Mouse (Mus musculus): Measurements from ENCODE around the gene Krtap1-4. TPM values are rescaled to one million over a fixed set of nuclear protein-coding genes. Genes with fewer than 3 reads are reported as not detected.
A peak's percentile ranks its signal among the peaks of the same experiment; 100 is the strongest.

The Krtap1-4 gene
- total RNA-seq, 2 experiments from 2014 or later: not detected

GRCm38 (mm10) chr11:99556753-99557152 lies 26.7 kb downstream of the Krtap1-4 start, which contains the start of gene Krtap3-2:
Krtap3-2 (minus strand) TSS chr11:99556853.
- intact Hi-C loops (cut with DNase I; ENCODE audit: low total_unique reads): no loop called here
- DNase-seq: no peak

GRCm38 (mm10) chr11:99556195-99556594 lies 27.3 kb downstream of the Krtap1-4 start:
- intact Hi-C loops (cut with DNase I; ENCODE audit: low total_unique reads): no loop called here
- DNase-seq: no peak

GRCm38 (mm10) chr11:99550765-99551164 lies 32.7 kb downstream of the Krtap1-4 start, which contains the start of gene Krtap3-3:
Krtap3-3 (minus strand) TSS chr11:99550865.
- DNase-seq: no peak
- intact Hi-C loops (cut with DNase I; ENCODE audit: low total_unique reads): no loop called here

GRCm38 (mm10) chr11:99547892-99548291 lies 35.6 kb downstream of the Krtap1-4 start:
- no peak for DNase-seq
- intact Hi-C loops (cut with DNase I; ENCODE audit: low total_unique reads): no loop called here

- DNase-seq: peak; percentile 8
- intact Hi-C loops (cut with DNase I; ENCODE audit: low total_unique reads): no loop called here
These were observed 43.7 kb downstream of the Krtap1-4 start for GRCm38 (mm10) chr11:99539721-99540120.

Other genes starting within 250 kb of the Krtap1-4 start
- not detected for gene Krt26, start 245.7 kb downstream of the Krtap1-4 start, total RNA-seq (2021)
- not detected for gene Krt27, start 232.6 kb downstream of the Krtap1-4 start, total RNA-seq (2021)
- not detected for gene Krt28, start 208.8 kb downstream of the Krtap1-4 start, total RNA-seq (2021)
- 1 to 10 TPM; 4.5 to 5.7 TPM for gene Krt10, start 194.3 kb downstream of the Krtap1-4 start, total RNA-seq (2021)
- not detected for gene Krt12, start 161.4 kb downstream of the Krtap1-4 start, total RNA-seq (2021)
- gene Krt20, start 145.5 kb downstream of the Krtap1-4 start, total RNA-seq (2021): under 1 TPM; 0.27 TPM
- gene Krt23, start 90.5 kb downstream of the Krtap1-4 start, total RNA-seq (2021): not detected
- gene Krt39, start 62.3 kb downstream of the Krtap1-4 start, total RNA-seq (2021): not detected
- not detected for gene Krt40, start 40.5 kb downstream of the Krtap1-4 start, total RNA-seq (2021)
- not detected for gene Krtap3-3, start 32.8 kb downstream of the Krtap1-4 start, total RNA-seq (2021)
- gene Krtap3-2, start 26.8 kb downstream of the Krtap1-4 start, total RNA-seq (2021): not detected
- not detected for gene Gm11939, start 24.2 kb downstream of the Krtap1-4 start, total RNA-seq (2021)
- gene Krtap3-1, start 17.0 kb downstream of the Krtap1-4 start, total RNA-seq (2021): not detected
- not detected for gene Krtap1-5, start 2.6 kb downstream of the Krtap1-4 start, total RNA-seq (2021)
- gene Krtap1-3, start 7.7 kb upstream of the Krtap1-4 start, total RNA-seq (2021): not detected
- gene Krtap9-3, start 14.5 kb upstream of the Krtap1-4 start, total RNA-seq (2021): not detected
- not detected for gene Gm11938, start 19.7 kb upstream of the Krtap1-4 start, total RNA-seq (2021)
- gene Gm11937, start 26.5 kb upstream of the Krtap1-4 start, total RNA-seq (2021): not detected
- not detected for gene Krtap2-4, start 31.2 kb upstream of the Krtap1-4 start, total RNA-seq (2021)
- not detected for gene Gm11562, start 36.8 kb upstream of the Krtap1-4 start, total RNA-seq (2021)
- gene Krtap4-1, start 44.6 kb upstream of the Krtap1-4 start, total RNA-seq (2021): not detected
- not detected for gene Krtap4-2, start 51.4 kb upstream of the Krtap1-4 start, total RNA-seq (2021)
- gene Krtap4-7, start 60.4 kb upstream of the Krtap1-4 start, total RNA-seq (2021): not detected
- not detected for gene Gm11555, start 66.6 kb upstream of the Krtap1-4 start, total RNA-seq (2021)
- not detected for gene Gm11563, start 75.3 kb upstream of the Krtap1-4 start, total RNA-seq (2021)
- gene Krtap4-6, start 82.3 kb upstream of the Krtap1-4 start, total RNA-seq (2021): not detected
- not detected for gene Gm14190, start 107.1 kb upstream of the Krtap1-4 start, total RNA-seq (2021)
- not detected for gene Gm14180, start 150.6 kb upstream of the Krtap1-4 start, total RNA-seq (2021)
- gene Gm11595, start 189.3 kb upstream of the Krtap1-4 start, total RNA-seq (2021): not detected
- gene Krtap4-8, start 197.1 kb upstream of the Krtap1-4 start, total RNA-seq (2021): not detected
- not detected for gene Krtap4-9, start 201.5 kb upstream of the Krtap1-4 start, total RNA-seq (2021)
- not detected for gene Gm11596, start 209.8 kb upstream of the Krtap1-4 start, total RNA-seq (2021)
- gene Gm11569, start 215.3 kb upstream of the Krtap1-4 start, total RNA-seq (2021): not detected
- not detected for gene Gm11554, start 220.8 kb upstream of the Krtap1-4 start, total RNA-seq (2021)
- gene Krtap4-13, start 226.2 kb upstream of the Krtap1-4 start, total RNA-seq (2021): not detected
- not detected for gene Gm11564, start 232.0 kb upstream of the Krtap1-4 start, total RNA-seq (2021)

All from gastrocnemius, postnatal 14 days (tissue).